Mouse (Mus musculus): ENCODE measurements around the gene Ap4b1.

DNA sequence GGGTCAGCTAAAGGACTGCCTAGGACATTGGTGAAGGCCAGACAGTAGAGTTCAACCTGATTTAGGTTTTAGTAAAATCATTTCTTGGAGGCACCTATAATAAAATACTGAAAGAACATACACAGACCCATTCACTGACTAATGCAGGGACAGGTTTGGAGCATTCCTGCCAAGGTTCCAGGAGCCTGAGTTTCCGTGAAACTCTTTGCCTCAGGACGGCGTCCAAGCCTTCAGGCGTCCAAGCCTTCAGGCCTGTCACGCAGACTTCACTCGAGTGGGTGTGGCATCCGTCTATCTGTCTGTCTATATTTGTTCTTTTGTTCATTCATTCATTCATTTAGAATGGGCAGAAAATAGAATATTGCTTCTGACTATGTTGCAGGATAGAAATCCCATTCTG, 21.8 kb downstream of the Ap4b1 start:
- TF ChIP-seq POLR2A (IDR thresholded peaks at IDR 0.05; ENCODE audit: insufficient read length, low read depth) (no peak), USF1 (IDR thresholded peaks at IDR 0.05; ENCODE audit: low read depth) (no peak)

Measured in myocyte (in vitro differentiated cells).